Mouse (Mus musculus) embryonic facial prominence, embryonic 12.5 days (tissue): ENCODE measurements around the gene Ccl7. TPM values are rescaled to one million over a fixed set of nuclear protein-coding genes. Genes with fewer than 3 reads are reported as not detected.

ENCODE experiments used
- ATAC-seq: fragments of 200-750 bp; cut with Nextera tagmentation; 2 replicates; pipeline ENCODE4 v1.8.0; 2017; ENCODE audit not compliant: insufficient number of reproducible peaks, insufficient read depth, low FRiP score, low TSS enrichment
- H3K27ac ChIP-seq: fragments of 300-500 bp; sonication (generic); 2 replicates; pipeline ENCODE4 v1.5.1; 2016; ENCODE audit warnings: mild to moderate bottlenecking
- H3K27me3 ChIP-seq: fragments of 300-500 bp; sonication (generic); 2 replicates; pipeline ENCODE4 v1.6.1; 2016; ENCODE audit warnings: mild to moderate bottlenecking, moderate library complexity
- H3K36me3 ChIP-seq: fragments of 300-500 bp; sonication (generic); 2 replicates; pipeline ENCODE4 v1.6.1; 2016; ENCODE audit warnings: mild to moderate bottlenecking
- H3K4me1 ChIP-seq: fragments of 300-500 bp; sonication (generic); 2 replicates; pipeline ENCODE4 v1.6.1; 2016
- H3K4me2 ChIP-seq: fragments of 300-500 bp; sonication (generic); replicated peaks from 2 replicates; pipeline ENCODE4 v1.6.1; 2016; ENCODE audit warnings: mild to moderate bottlenecking, moderate library complexity
- H3K4me3 ChIP-seq: fragments of 300-500 bp; sonication (generic); 2 replicates; pipeline ENCODE4 v1.5.1; 2016; ENCODE audit warnings: mild to moderate bottlenecking
- H3K9ac ChIP-seq: fragments of 300-500 bp; sonication (generic); 2 replicates; pipeline ENCODE4 v1.6.1; 2016; ENCODE audit warnings: mild to moderate bottlenecking, moderate library complexity
- H3K9me3 ChIP-seq: fragments of 300-500 bp; sonication (generic); 2 replicates; pipeline ENCODE4 v1.6.1; 2016; ENCODE audit warnings: mild to moderate bottlenecking, moderate library complexity
- WGBS: fragments of 180-500 bp; shearing (Covaris S2); methylation state at CpG from one replicate; pipeline ENCODE4 v1.1.7; 2016; 5-methylcytosine and 5-hydroxymethylcytosine counted together
- polyA plus RNA-seq: library from polyadenylated mRNA; unstranded; fragments of >200 nt; fragmentation: Nextera tagmentation; extraction: Ambion mirVana; gene quantifications from 2 replicates; pipeline ENCODE4 v1.2.1, GENCODE M21; 2016

Ccl7 gene
- polyA plus RNA-seq, 1 experiment from 2014 or later: 1.5 TPM

GRCm38 (mm10) chr11:82015066-82015465 lies 30.4 kb upstream of the Ccl7 start:
- no peaks in the 10 kb centered on the region for H3K27me3 ChIP-seq
- no peak overlapping the region for H3K9ac ChIP-seq
- WGBS: 77% methylated on average over 2 of the region's 2 CpGs

GRCm38 (mm10) chr11:82016181-82016780 lies 29.2 kb upstream of the Ccl7 start:
- H3K36me3 ChIP-seq: no peaks in the 10 kb centered on the region
- ATAC-seq: no peak
- 80% methylated on average over 3 of the region's 3 CpGs for WGBS
- H3K4me3 ChIP-seq: no peak overlapping the region
- no peak overlapping the region for H3K4me2 ChIP-seq
- H3K9ac ChIP-seq: no peak overlapping the region
- H3K9me3 ChIP-seq: no peaks in the 10 kb centered on the region
- no peak overlapping the region for H3K27ac ChIP-seq
- no peaks in the 10 kb centered on the region for H3K27me3 ChIP-seq
- H3K4me1 ChIP-seq: no peaks in the 10 kb centered on the region

More at GRCm38 (mm10) chr11:82015066-82015465, 30.4 kb upstream of the Ccl7 start:
- Histone ChIP-seq H3K4me1 (no peaks in the 10 kb centered on the region), H3K36me3 (no peaks in the 10 kb centered on the region), H3K4me2 (no peak overlapping the region), H3K27ac (no peak overlapping the region), H3K9me3 (no peaks in the 10 kb centered on the region), H3K4me3 (no peak overlapping the region)
- ATAC-seq: no peak

- no peak overlapping the region for H3K4me3 ChIP-seq
- H3K4me2 ChIP-seq: no peak overlapping the region
- no peak overlapping the region for H3K9ac ChIP-seq
- H3K9me3 ChIP-seq: no peaks in the 10 kb centered on the region
- ATAC-seq: no peak
- no peak overlapping the region for H3K27ac ChIP-seq
- no peaks in the 10 kb centered on the region for H3K36me3 ChIP-seq
- H3K27me3 ChIP-seq: no peaks in the 10 kb centered on the region
- no peaks in the 10 kb centered on the region for H3K4me1 ChIP-seq
- 52% methylated on average over 2 of the region's 2 CpGs for WGBS
Measured at GRCm38 (mm10) chr11:82019389-82019788, 26.1 kb upstream of the Ccl7 start.

- Histone ChIP-seq H3K4me2 (no peak overlapping the region), H3K27me3 (no peaks in the 10 kb centered on the region), H3K36me3 (no peaks in the 10 kb centered on the region), H3K4me3 (no peak overlapping the region), H3K9ac (no peak overlapping the region), H3K9me3 (no peaks in the 10 kb centered on the region), H3K27ac (no peak overlapping the region), H3K4me1 (no peaks in the 10 kb centered on the region)
- ATAC-seq: no peak
Measured at GRCm38 (mm10) chr11:82019793-82020192, 25.7 kb upstream of the Ccl7 start.

DNA sequence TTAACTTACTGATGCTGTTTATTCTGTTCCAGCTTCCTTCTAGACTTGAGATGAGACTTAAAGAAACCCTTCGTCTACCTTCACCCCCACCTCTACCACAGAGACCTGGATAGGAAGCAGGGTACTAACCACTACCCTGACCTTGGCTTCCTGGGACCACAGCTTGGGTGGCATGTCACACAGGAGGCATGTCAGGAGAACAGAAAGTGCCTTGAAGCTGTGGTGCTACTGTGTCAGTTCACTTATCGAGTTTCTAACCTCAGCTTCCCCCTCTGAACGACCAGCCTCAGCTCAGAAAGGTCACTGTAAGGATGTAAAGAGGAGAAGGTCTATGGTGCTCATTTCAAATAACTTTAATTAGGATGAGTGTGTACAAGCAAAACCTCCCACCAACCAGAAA lies 24.1 kb upstream of the Ccl7 start:
- Histone ChIP-seq H3K9me3 (no peaks in the 10 kb centered on the region), H3K27me3 (no peaks in the 10 kb centered on the region), H3K4me2 (no peak overlapping the region), H3K4me3 (no peak overlapping the region), H3K4me1 (no peaks in the 10 kb centered on the region), H3K9ac (no peak overlapping the region), H3K27ac (no peak overlapping the region), H3K36me3 (no peaks in the 10 kb centered on the region)
- no peak for ATAC-seq
- WGBS: 70% methylated on average over 3 of the region's 3 CpGs

GRCm38 (mm10) chr11:82022504-82023056 lies 22.9 kb upstream of the Ccl7 start:
- 87% methylated on average over 6 of the region's 6 CpGs for WGBS
- no peak overlapping the region for H3K9ac ChIP-seq
- no peaks in the 10 kb centered on the region for H3K9me3 ChIP-seq
- H3K4me1 ChIP-seq: no peaks in the 10 kb centered on the region
- H3K36me3 ChIP-seq: no peaks in the 10 kb centered on the region
- no peaks in the 10 kb centered on the region for H3K27me3 ChIP-seq
- no peak overlapping the region for H3K4me3 ChIP-seq
- no peak overlapping the region for H3K27ac ChIP-seq
- no peak for ATAC-seq
- H3K4me2 ChIP-seq: no peak overlapping the region

GRCm38 (mm10) chr11:82023769-82024168 lies 21.7 kb upstream of the Ccl7 start:
- Histone ChIP-seq H3K9me3 (no peaks in the 10 kb centered on the region), H3K9ac (no peak overlapping the region), H3K27me3 (no peaks in the 10 kb centered on the region), H3K4me3 (no peak overlapping the region), H3K36me3 (no peaks in the 10 kb centered on the region), H3K27ac (no peak overlapping the region), H3K4me2 (no peak overlapping the region), H3K4me1 (no peaks in the 10 kb centered on the region)
- ATAC-seq: no peak
- 72% methylated on average over 4 of the region's 4 CpGs for WGBS

DNA sequence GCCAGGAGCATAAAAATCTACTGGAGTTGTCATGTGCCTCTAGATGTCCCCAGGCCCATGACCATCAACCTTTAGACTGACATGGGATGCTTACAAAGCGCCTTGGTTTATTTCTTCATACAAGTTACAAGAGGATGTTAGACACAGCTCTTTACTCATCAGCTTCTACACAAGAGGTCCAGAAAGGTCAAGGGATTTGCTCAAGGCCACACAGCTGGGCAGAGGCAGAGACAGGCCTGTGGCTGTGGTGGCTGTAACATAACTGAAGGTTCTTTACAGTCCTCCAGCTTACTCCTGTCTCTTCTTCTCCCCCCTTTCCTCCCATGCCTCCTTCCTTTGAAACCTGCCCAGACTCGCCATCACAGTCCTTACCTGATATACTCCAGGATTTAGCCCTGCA lies 15.3 kb upstream of the Ccl7 start:
- H3K4me3 ChIP-seq: no peak overlapping the region
- ATAC-seq: no peak
- 85% methylated on average over 2 of the region's 2 CpGs for WGBS
- 0 out of 2 replicates have a peak, but pooled peaks cover 8% of the 10 kb centered on the region for H3K4me1 ChIP-seq
- H3K27me3 ChIP-seq: no peaks in the 10 kb centered on the region
- H3K9ac ChIP-seq: no peak overlapping the region
- H3K9me3 ChIP-seq: no peaks in the 10 kb centered on the region
- H3K36me3 ChIP-seq: no peaks in the 10 kb centered on the region
- no peak overlapping the region for H3K27ac ChIP-seq
- H3K4me2 ChIP-seq: no peak overlapping the region

DNA sequence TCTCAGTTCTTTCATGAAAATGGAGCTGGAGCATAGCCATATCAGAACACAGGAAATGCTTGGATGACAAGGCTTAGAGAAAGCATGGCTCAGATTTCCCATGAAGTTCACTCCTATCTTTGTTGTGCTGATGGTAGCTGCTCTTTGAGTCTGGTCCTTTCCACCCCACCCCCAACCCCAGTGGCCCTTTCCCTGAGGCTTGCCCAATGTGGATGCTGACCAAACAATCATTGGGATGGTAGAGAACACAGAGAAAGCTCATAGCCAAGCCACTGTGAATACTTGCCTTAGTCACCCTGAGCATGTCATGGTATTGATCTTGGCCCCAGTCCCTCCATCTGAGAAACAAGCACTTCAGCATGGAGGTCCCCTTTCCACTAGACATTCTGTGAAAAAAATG lies 13.4 kb upstream of the Ccl7 start:
- Histone ChIP-seq H3K4me2 (no peak overlapping the region), H3K9me3 (no peaks in the 10 kb centered on the region), H3K9ac (no peak overlapping the region), H3K27ac (no peak overlapping the region), H3K4me3 (no peak overlapping the region), H3K36me3 (no peaks in the 10 kb centered on the region), H3K27me3 (no peaks in the 10 kb centered on the region), H3K4me1 (0 out of 2 replicates have a peak, but pooled peaks cover 8% of the 10 kb centered on the region)
- ATAC-seq: no peak

GRCm38 (mm10) chr11:82032678-82033344 lies 12.7 kb upstream of the Ccl7 start:
- no peak for ATAC-seq
- Histone ChIP-seq H3K27me3 (no peaks in the 10 kb centered on the region), H3K4me1 (0 out of 2 replicates have a peak, but pooled peaks cover 8% of the 10 kb centered on the region), H3K4me3 (no peak overlapping the region), H3K9me3 (no peaks in the 10 kb centered on the region), H3K9ac (no peak overlapping the region), H3K36me3 (no peaks in the 10 kb centered on the region), H3K27ac (peak overlapping the region; percentile 80), H3K4me2 (no peak overlapping the region)
- 37% methylated on average over 8 of the region's 8 CpGs for WGBS

DNA sequence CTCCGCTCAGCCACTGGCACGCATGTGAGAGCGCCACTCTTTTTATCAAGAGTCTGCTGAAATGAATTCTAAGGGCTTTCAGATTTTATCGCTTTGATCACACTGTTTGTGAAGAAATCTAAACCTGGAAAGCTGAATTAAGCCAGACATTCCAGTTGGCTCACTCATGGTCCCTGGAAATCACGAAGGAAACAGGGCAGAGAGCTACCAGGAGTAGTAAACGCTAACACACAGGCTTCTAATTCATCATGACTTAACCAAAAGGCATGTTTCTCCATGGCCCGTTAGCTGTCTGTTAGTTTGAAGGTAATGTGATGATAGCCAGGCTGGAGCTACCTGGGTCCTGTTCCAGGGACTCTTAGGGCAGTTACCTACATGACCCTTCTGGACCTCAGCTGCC lies 11.1 kb upstream of the Ccl7 start:
- no peaks in the 10 kb centered on the region for H3K36me3 ChIP-seq
- no peak overlapping the region for H3K4me2 ChIP-seq
- no peak overlapping the region for H3K9ac ChIP-seq
- H3K4me3 ChIP-seq: no peak overlapping the region
- no peak for ATAC-seq
- no peak overlapping the region for H3K27ac ChIP-seq
- WGBS: 79% methylated on average over 7 of the region's 7 CpGs
- H3K9me3 ChIP-seq: no peaks in the 10 kb centered on the region
- H3K27me3 ChIP-seq: no peaks in the 10 kb centered on the region
- H3K4me1 ChIP-seq: 0 out of 2 replicates have a peak, but pooled peaks cover 8% of the 10 kb centered on the region

GRCm38 (mm10) chr11:82035356-82035755 lies 10.2 kb upstream of the Ccl7 start, which contains the start of gene Ccl2:
Gene Ccl2, plus strand, starts transcription at chr11:82035571.
- H3K9me3 ChIP-seq: no peaks in the 10 kb centered on the region
- no peak within 1 kb of the TSS for H3K4me3 ChIP-seq
- H3K27ac ChIP-seq: no peak within 1 kb of the TSS
- ATAC-seq: no peak
- no peak within 1 kb of the TSS for H3K4me2 ChIP-seq
- no peak within 1 kb of the TSS for H3K9ac ChIP-seq
- no peaks in the 10 kb centered on the region for H3K36me3 ChIP-seq
- H3K27me3 ChIP-seq: no peaks in the 10 kb centered on the region
- 0 out of 2 replicates have a peak, but pooled peaks cover 8% of the 10 kb centered on the region for H3K4me1 ChIP-seq
- whole genome bisulfite sequencing: 34% methylated on average over 5 of the region's 5 CpGs
